Mouse (Mus musculus) frontal cortex, postnatal 14 days (tissue): ENCODE measurements at regions not wholly inside any gene's neighbourhood (a gene's known extent, or its start where the extent isn't known, plus 50 kb on each side); places are given as distances from the start of the nearest gene placed in this dataset.

Experiments
- DNase-seq, 2 experiments: peaks; one replicate each; pipeline ENCODE4 v3.0.0; 2022; ENCODE audit warnings: low spot score in 2 of 2

- no peak for DNase-seq
These were observed 53.5 kb upstream of the Trabd2b start for GRCm38 (mm10) chr4:114353058-114353457.
